Mouse (Mus musculus): ENCODE measurements around the gene Bend3. TPM values are rescaled to one million over a fixed set of nuclear protein-coding genes. Genes with fewer than 3 reads are reported as not detected.

Bend3 gene
- polyA plus RNA-seq, 1 experiment from 2014 or later: 0.96 TPM

DNA sequence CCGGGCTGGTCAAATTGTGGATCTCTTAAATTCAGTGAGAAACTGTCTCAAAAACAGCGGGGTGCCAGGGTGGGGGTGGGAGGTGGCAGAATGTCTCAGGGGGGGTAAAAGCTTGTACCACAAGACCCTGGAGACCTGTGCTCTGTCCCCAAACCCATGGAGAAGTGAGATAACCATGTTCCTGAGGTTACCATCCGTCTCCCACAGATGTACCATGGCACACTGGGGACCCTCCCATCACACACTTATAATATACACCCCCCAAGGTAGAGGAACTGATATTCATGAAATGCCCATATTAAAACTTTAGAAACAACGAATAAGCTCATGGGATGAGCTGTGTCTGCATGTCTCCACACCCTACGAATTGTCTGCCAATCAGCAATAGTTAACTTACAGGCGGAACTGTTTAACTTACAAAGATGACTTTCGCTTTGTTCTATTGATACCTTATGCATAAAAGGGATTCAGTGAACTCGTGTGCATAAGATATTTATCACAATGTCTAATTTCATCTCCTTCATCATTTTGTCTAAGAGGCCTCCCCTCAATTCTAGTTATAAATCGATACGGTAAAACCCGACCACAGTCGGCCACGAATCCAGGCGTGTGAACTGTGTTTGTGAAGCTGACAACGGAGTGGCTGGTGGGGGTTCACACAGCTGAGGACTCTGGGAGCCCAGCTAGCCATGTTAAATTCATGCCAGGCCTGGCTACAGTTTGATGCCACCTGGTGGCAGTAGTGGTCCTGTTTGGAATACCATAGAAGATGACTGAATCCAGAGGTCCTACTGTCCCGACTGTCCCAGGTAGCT, 26.6 kb upstream of the Bend3 start:
- H3K27ac ChIP-seq (ENCODE audit: low read length): no peak overlapping the region
- ATAC-seq (ENCODE audit: low read depth): peak; percentile 76
- H3K27me3 ChIP-seq (ENCODE audit: control insufficient read depth, insufficient read depth, low read depth, low read length): no peaks in the 10 kb centered on the region
- H3K9ac ChIP-seq (ENCODE audit: low read depth, low read length): no peak overlapping the region
- H3K4me2 ChIP-seq (ENCODE audit: low read depth, low read length): peak overlapping the region; percentile 36
- no peaks in the 10 kb centered on the region for H3K9me3 ChIP-seq (replicated peaks; ENCODE audit: control insufficient read depth, low read length)
- WGBS (ENCODE audit: insufficient replicate concordance): 15% methylated on average over 16 of the region's 16 CpGs
- H3K4me3 ChIP-seq (ENCODE audit: low read depth, low read length): peak overlapping the region; percentile 32
- no peaks in the 10 kb centered on the region for H3K36me3 ChIP-seq (ENCODE audit: control insufficient read depth, insufficient read depth)
- peaks cover 3% of the 10 kb centered on the region; the same call in 1 of the 2 replicates for H3K4me1 ChIP-seq (ENCODE audit: control insufficient read depth, low read depth, low read length)

GRCm38 (mm10) chr10:43452663-43452996, 26.0 kb upstream of the Bend3 start:
- Histone ChIP-seq H3K4me1 (ENCODE audit: control insufficient read depth, low read depth, low read length) (peaks cover 3% of the 10 kb centered on the region; the same call in 1 of the 2 replicates), H3K9ac (ENCODE audit: low read depth, low read length) (no peak overlapping the region), H3K4me3 (ENCODE audit: low read depth, low read length) (peak overlapping the region; percentile 32; the same call in 1 of the 2 replicates), H3K27ac (ENCODE audit: low read length) (no peak overlapping the region), H3K36me3 (ENCODE audit: control insufficient read depth, insufficient read depth) (no peaks in the 10 kb centered on the region), H3K9me3 (replicated peaks; ENCODE audit: control insufficient read depth, low read length) (no peaks in the 10 kb centered on the region), H3K4me2 (ENCODE audit: low read depth, low read length) (peak overlapping the region; percentile 36), H3K27me3 (ENCODE audit: control insufficient read depth, insufficient read depth, low read depth, low read length) (no peaks in the 10 kb centered on the region)
- no peak for ATAC-seq (ENCODE audit: low read depth)
- 21% methylated on average over 5 of the region's 5 CpGs for WGBS (ENCODE audit: insufficient replicate concordance)

GRCm38 (mm10) chr10:43454219-43454618, 24.4 kb upstream of the Bend3 start:
- H3K27ac ChIP-seq (ENCODE audit: low read length): no peak overlapping the region
- no peaks in the 10 kb centered on the region for H3K9me3 ChIP-seq (replicated peaks; ENCODE audit: control insufficient read depth, low read length)
- H3K4me2 ChIP-seq (ENCODE audit: low read depth, low read length): no peak overlapping the region
- H3K27me3 ChIP-seq (ENCODE audit: control insufficient read depth, insufficient read depth, low read depth, low read length): no peaks in the 10 kb centered on the region
- no peak for ATAC-seq (ENCODE audit: low read depth)
- H3K4me1 ChIP-seq (ENCODE audit: control insufficient read depth, low read depth, low read length): peaks cover 3% of the 10 kb centered on the region; the same call in 1 of the 2 replicates
- H3K4me3 ChIP-seq (ENCODE audit: low read depth, low read length): no peak overlapping the region
- H3K9ac ChIP-seq (ENCODE audit: low read depth, low read length): no peak overlapping the region
- H3K36me3 ChIP-seq (ENCODE audit: control insufficient read depth, insufficient read depth): no peaks in the 10 kb centered on the region
- 53% methylated on average over 1 of the region's 1 CpGs for WGBS (ENCODE audit: insufficient replicate concordance)

DNA sequence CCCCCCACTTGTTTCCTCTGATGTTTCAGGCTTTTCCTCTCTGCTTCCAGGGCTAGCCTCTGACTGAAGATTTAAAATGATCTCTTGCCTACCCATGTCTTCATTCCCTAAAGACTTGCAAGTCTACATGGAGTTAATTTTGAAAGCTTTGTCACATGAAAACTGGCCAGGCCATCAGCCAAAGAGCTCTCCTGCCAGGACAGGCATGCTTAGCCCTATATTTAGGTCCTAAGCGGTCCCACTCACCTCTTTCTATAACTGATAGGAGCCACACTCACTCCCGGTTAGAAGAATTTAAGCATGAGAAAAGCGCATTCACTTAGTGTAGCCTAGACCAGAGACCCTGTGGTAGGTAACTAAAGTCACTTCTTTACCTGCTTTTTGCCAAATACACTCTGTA, 24.0 kb upstream of the Bend3 start:
- Histone ChIP-seq H3K36me3 (ENCODE audit: control insufficient read depth, insufficient read depth) (no peaks in the 10 kb centered on the region), H3K4me1 (ENCODE audit: control insufficient read depth, low read depth, low read length) (peaks cover 3% of the 10 kb centered on the region; the same call in 1 of the 2 replicates), H3K27me3 (ENCODE audit: control insufficient read depth, insufficient read depth, low read depth, low read length) (no peaks in the 10 kb centered on the region), H3K9ac (ENCODE audit: low read depth, low read length) (no peak overlapping the region), H3K4me3 (ENCODE audit: low read depth, low read length) (no peak overlapping the region), H3K9me3 (replicated peaks; ENCODE audit: control insufficient read depth, low read length) (no peaks in the 10 kb centered on the region), H3K4me2 (ENCODE audit: low read depth, low read length) (no peak overlapping the region), H3K27ac (ENCODE audit: low read length) (no peak overlapping the region)
- no peak for ATAC-seq (ENCODE audit: low read depth)
- WGBS (ENCODE audit: insufficient replicate concordance): 71% methylated on average over 3 of the region's 3 CpGs

GRCm38 (mm10) chr10:43462821-43463220, 15.8 kb upstream of the Bend3 start:
- WGBS (ENCODE audit: insufficient replicate concordance): 51% methylated on average over 5 of the region's 5 CpGs
- ATAC-seq (ENCODE audit: low read depth): peak; percentile 45; the same call in 1 of the 2 replicates

GRCm38 (mm10) chr10:43463227-43463626, 15.4 kb upstream of the Bend3 start:
- no peaks in the 10 kb centered on the region; the same call in 1 of the 2 replicates for H3K4me1 ChIP-seq (ENCODE audit: control insufficient read depth, low read depth, low read length)
- peak; percentile 77 for ATAC-seq (ENCODE audit: low read depth)
- WGBS (ENCODE audit: insufficient replicate concordance): 51% methylated on average over 3 of the region's 3 CpGs
- no peaks in the 10 kb centered on the region for H3K36me3 ChIP-seq (ENCODE audit: control insufficient read depth, insufficient read depth)
- H3K9me3 ChIP-seq (replicated peaks; ENCODE audit: control insufficient read depth, low read length): no peaks in the 10 kb centered on the region
- no peak overlapping the region for H3K4me2 ChIP-seq (ENCODE audit: low read depth, low read length)
- H3K4me3 ChIP-seq (ENCODE audit: low read depth, low read length): no peak overlapping the region
- no peaks in the 10 kb centered on the region for H3K27me3 ChIP-seq (ENCODE audit: control insufficient read depth, insufficient read depth, low read depth, low read length)
- H3K27ac ChIP-seq (ENCODE audit: low read length): no peak overlapping the region
- no peak overlapping the region for H3K9ac ChIP-seq (ENCODE audit: low read depth, low read length)

More at GRCm38 (mm10) chr10:43462821-43463220, 15.8 kb upstream of the Bend3 start:
- Histone ChIP-seq H3K4me2 (ENCODE audit: low read depth, low read length) (no peak overlapping the region), H3K4me3 (ENCODE audit: low read depth, low read length) (no peak overlapping the region), H3K9me3 (replicated peaks; ENCODE audit: control insufficient read depth, low read length) (no peaks in the 10 kb centered on the region), H3K27me3 (ENCODE audit: control insufficient read depth, insufficient read depth, low read depth, low read length) (no peaks in the 10 kb centered on the region), H3K27ac (ENCODE audit: low read length) (0 out of 2 replicates have a peak overlapping the region, but pooled peaks have one; percentile 6), H3K9ac (ENCODE audit: low read depth, low read length) (no peak overlapping the region), H3K4me1 (ENCODE audit: control insufficient read depth, low read depth, low read length) (no peaks in the 10 kb centered on the region; the same call in 1 of the 2 replicates), H3K36me3 (ENCODE audit: control insufficient read depth, insufficient read depth) (no peaks in the 10 kb centered on the region)

DNA sequence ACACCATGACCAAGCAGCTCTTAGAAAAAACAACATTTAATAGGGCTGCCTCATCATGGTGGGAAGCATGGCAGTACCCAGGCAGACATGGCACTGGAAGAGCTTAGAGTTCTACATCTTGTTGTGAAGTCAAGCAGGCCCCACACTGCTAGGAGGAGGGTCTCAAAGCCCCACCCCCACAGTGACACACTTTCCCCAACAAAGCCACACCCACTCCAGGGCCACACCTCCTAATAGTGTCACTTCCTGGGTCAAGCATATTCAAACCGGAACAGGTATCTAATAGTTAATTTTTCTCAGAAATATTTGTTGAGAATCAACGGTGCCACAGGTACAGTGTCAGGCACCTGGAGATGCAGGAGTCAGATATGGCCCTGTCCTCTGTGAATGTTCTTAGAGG, 12.4 kb upstream of the Bend3 start:
- H3K4me1 ChIP-seq (ENCODE audit: control insufficient read depth, low read depth, low read length): no peaks in the 10 kb centered on the region; the same call in 1 of the 2 replicates
- no peak overlapping the region for H3K4me2 ChIP-seq (ENCODE audit: low read depth, low read length)
- no peak for ATAC-seq (ENCODE audit: low read depth)
- H3K27me3 ChIP-seq (ENCODE audit: control insufficient read depth, insufficient read depth, low read depth, low read length): no peaks in the 10 kb centered on the region
- WGBS (ENCODE audit: insufficient replicate concordance): 74% methylated on average over 2 of the region's 2 CpGs
- no peak overlapping the region for H3K27ac ChIP-seq (ENCODE audit: low read length)
- H3K9ac ChIP-seq (ENCODE audit: low read depth, low read length): no peak overlapping the region
- no peaks in the 10 kb centered on the region for H3K36me3 ChIP-seq (ENCODE audit: control insufficient read depth, insufficient read depth)
- no peaks in the 10 kb centered on the region for H3K9me3 ChIP-seq (replicated peaks; ENCODE audit: control insufficient read depth, low read length)
- no peak overlapping the region for H3K4me3 ChIP-seq (ENCODE audit: low read depth, low read length)

GRCm38 (mm10) chr10:43467659-43468058, 11.0 kb upstream of the Bend3 start:
- H3K9ac ChIP-seq (ENCODE audit: low read depth, low read length): no peak overlapping the region
- WGBS (ENCODE audit: insufficient replicate concordance): 26% methylated on average over 13 of the region's 13 CpGs
- no peaks in the 10 kb centered on the region for H3K27me3 ChIP-seq (ENCODE audit: control insufficient read depth, insufficient read depth, low read depth, low read length)
- peak; percentile 27; the same call in 1 of the 2 replicates for ATAC-seq (ENCODE audit: low read depth)
- H3K9me3 ChIP-seq (replicated peaks; ENCODE audit: control insufficient read depth, low read length): no peaks in the 10 kb centered on the region
- H3K4me3 ChIP-seq (ENCODE audit: low read depth, low read length): peak overlapping the region; percentile 16
- peak overlapping the region; percentile 46 for H3K4me2 ChIP-seq (ENCODE audit: low read depth, low read length)
- no peaks in the 10 kb centered on the region for H3K36me3 ChIP-seq (ENCODE audit: control insufficient read depth, insufficient read depth)
- no peak overlapping the region for H3K27ac ChIP-seq (ENCODE audit: low read length)
- no peaks in the 10 kb centered on the region; the same call in 1 of the 2 replicates for H3K4me1 ChIP-seq (ENCODE audit: control insufficient read depth, low read depth, low read length)

DNA sequence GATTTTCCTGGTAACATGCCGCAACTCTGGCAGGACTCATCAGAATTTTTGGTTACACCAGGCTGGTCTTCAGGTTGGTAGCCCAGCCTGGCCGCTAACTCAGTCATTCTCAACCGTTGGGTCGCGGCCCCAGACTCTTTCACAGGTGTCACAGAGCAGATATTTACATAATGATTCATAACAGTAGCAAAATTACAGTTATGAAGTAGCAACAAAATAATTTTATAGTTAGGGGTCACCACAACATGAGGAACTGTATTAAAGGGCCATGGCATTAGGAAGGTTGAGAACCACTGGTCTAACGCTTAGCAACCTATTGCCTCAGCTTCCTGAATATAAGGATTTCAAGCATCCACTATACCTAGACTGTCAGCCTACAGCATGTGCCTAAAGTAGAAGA, 10.3 kb upstream of the Bend3 start:
- Histone ChIP-seq H3K4me3 (ENCODE audit: low read depth, low read length) (no peak overlapping the region), H3K9ac (ENCODE audit: low read depth, low read length) (no peak overlapping the region), H3K27me3 (ENCODE audit: control insufficient read depth, insufficient read depth, low read depth, low read length) (no peaks in the 10 kb centered on the region), H3K36me3 (ENCODE audit: control insufficient read depth, insufficient read depth) (no peaks in the 10 kb centered on the region), H3K9me3 (replicated peaks; ENCODE audit: control insufficient read depth, low read length) (no peaks in the 10 kb centered on the region), H3K4me1 (ENCODE audit: control insufficient read depth, low read depth, low read length) (no peaks in the 10 kb centered on the region; the same call in 1 of the 2 replicates), H3K27ac (ENCODE audit: low read length) (no peak overlapping the region), H3K4me2 (ENCODE audit: low read depth, low read length) (peak overlapping the region; percentile 46; the same call in 1 of the 2 replicates)
- WGBS (ENCODE audit: insufficient replicate concordance): 85% methylated on average over 6 of the region's 6 CpGs
- no peak for ATAC-seq (ENCODE audit: low read depth)

Measured in liver, embryonic 16.5 days (tissue).